Mouse (Mus musculus) forebrain, embryonic 12.5 days (tissue): ENCODE measurements around the gene Bmyc. TPM values are rescaled to one million over a fixed set of nuclear protein-coding genes. Genes with fewer than 3 reads are reported as not detected.

Source experiments
- ATAC-seq: fragments of 200-750 bp; cut with Nextera tagmentation; 2 replicates; pipeline ENCODE4 v1.8.0; 2017; ENCODE audit warnings: moderate TSS enrichment; ENCODE audit not compliant: low FRiP score
- H3K27ac ChIP-seq: fragments of 300-500 bp; sonication (generic); 2 replicates; pipeline ENCODE4 v1.5.1; 2016; ENCODE audit warnings: mild to moderate bottlenecking
- H3K27me3 ChIP-seq: fragments of 300-500 bp; sonication (generic); 2 replicates; pipeline ENCODE4 v1.6.1; 2016; ENCODE audit warnings: mild to moderate bottlenecking
- H3K36me3 ChIP-seq: fragments of 300-500 bp; sonication (generic); replicated peaks from 2 replicates; pipeline ENCODE4 v1.6.1; 2016; ENCODE audit warnings: mild to moderate bottlenecking
- H3K4me1 ChIP-seq: fragments of 300-500 bp; sonication (generic); 2 replicates; pipeline ENCODE4 v1.6.1; 2016
- H3K4me2 ChIP-seq: fragments of 300-500 bp; sonication (generic); 2 replicates; pipeline ENCODE4 v1.6.1; 2016; ENCODE audit warnings: mild to moderate bottlenecking, moderate library complexity
- H3K4me3 ChIP-seq: fragments of 300-500 bp; sonication (generic); replicated peaks from 2 replicates; pipeline ENCODE4 v1.5.1; 2016; ENCODE audit warnings: mild to moderate bottlenecking
- H3K9ac ChIP-seq: fragments of 300-500 bp; sonication (generic); 2 replicates; pipeline ENCODE4 v1.6.1; 2016; ENCODE audit warnings: mild to moderate bottlenecking
- H3K9me3 ChIP-seq: fragments of 300-500 bp; sonication (generic); 2 replicates; pipeline ENCODE4 v1.6.1; 2016
- WGBS: fragments of 180-500 bp; shearing (Covaris S2); methylation state at CpG from one replicate; pipeline ENCODE4 v1.1.7; 2016; 5-methylcytosine and 5-hydroxymethylcytosine counted together
- polyA plus RNA-seq: library from polyadenylated mRNA; unstranded; fragments of >200 nt; fragmentation: Nextera tagmentation; extraction: Ambion mirVana; gene quantifications from 2 replicates; pipeline ENCODE4 v1.2.1, GENCODE M21; 2016

Bmyc gene
- polyA plus RNA-seq, 1 experiment from 2014 or later, result 81.0 TPM

DNA sequence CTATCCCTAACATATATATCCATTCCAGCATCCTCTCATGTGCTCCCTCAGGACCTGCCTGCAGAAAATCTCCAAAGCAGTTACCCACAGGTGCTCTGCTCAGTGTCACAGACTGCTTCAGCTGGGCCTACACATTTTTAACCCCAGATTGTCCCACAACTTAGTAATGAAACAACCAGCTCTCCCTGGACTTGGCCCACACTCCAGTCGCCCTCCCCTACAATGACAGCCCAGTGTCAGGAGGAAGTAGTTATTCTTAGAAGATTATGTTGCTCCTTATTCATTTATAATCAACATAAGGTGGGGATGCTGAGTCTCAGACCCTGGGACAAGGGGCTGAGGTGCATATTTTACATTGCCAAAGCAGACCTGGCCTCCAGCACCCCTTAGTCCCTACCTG is 35.1 kb downstream of the Bmyc start:
- no peak for ATAC-seq
- Histone ChIP-seq H3K4me1 (no peaks in the 10 kb centered on the region), H3K4me2 (no peak overlapping the region), H3K27me3 (no peaks in the 10 kb centered on the region), H3K36me3 (no peaks in the 10 kb centered on the region), H3K9me3 (no peaks in the 10 kb centered on the region), H3K4me3 (no peak overlapping the region), H3K27ac (no peak overlapping the region), H3K9ac (no peak overlapping the region)
- WGBS, result 77% methylated on average over 1 of the region's 1 CpGs

- Histone ChIP-seq H3K36me3 (no peaks in the 10 kb centered on the region), H3K9ac (no peak overlapping the region), H3K9me3 (no peaks in the 10 kb centered on the region), H3K27ac (no peak overlapping the region), H3K27me3 (no peaks in the 10 kb centered on the region), H3K4me3 (no peak overlapping the region), H3K4me2 (no peak overlapping the region), H3K4me1 (no peaks in the 10 kb centered on the region)
- WGBS, result 100% methylated on average over 1 of the region's 1 CpGs
- no peak for ATAC-seq
These were observed 47.7 kb downstream of the Bmyc start for GRCm38 (mm10) chr2:25754201-25754600.

Other genes with a start within 250 kb of the Bmyc start
- gene Clic3, start 249.9 kb upstream of the Bmyc start, polyA plus RNA-seq, result 1.1 and 2.0 TPM in 2 replicates
- gene Paxx, start 245.6 kb upstream of the Bmyc start, polyA plus RNA-seq, result 34.5 and 39.1 TPM in 2 replicates
- 0.69 and 1.3 TPM in 2 replicates for gene Ptgds, start 236.7 kb upstream of the Bmyc start, polyA plus RNA-seq
- gene Lcn12, start 212.8 kb upstream of the Bmyc start, polyA plus RNA-seq, result not detected in 2 replicates
- 102 and 110 TPM in 2 replicates for gene Fbxw5, start 206.0 kb upstream of the Bmyc start, polyA plus RNA-seq
- gene C8g, start 205.0 kb upstream of the Bmyc start, polyA plus RNA-seq, result 4.7 and 5.4 TPM in 2 replicates
- 33.8 and 36.8 TPM in 2 replicates for gene Traf2, start 159.8 kb upstream of the Bmyc start, polyA plus RNA-seq
- gene Edf1, start 148.9 kb upstream of the Bmyc start, polyA plus RNA-seq, result 332 and 360 TPM in 2 replicates
- gene Mamdc4, start 131.9 kb upstream of the Bmyc start, polyA plus RNA-seq, result 5.2 and 5.9 TPM in 2 replicates
- 154 and 158 TPM in 2 replicates for gene Phpt1, start 131.5 kb upstream of the Bmyc start, polyA plus RNA-seq
- 0.91 and 1.5 TPM in 2 replicates for gene Ajm1, start 125.0 kb upstream of the Bmyc start, polyA plus RNA-seq
- gene Rabl6, start 98.2 kb upstream of the Bmyc start, polyA plus RNA-seq, result 76.6 and 76.8 TPM in 2 replicates
- 0.22 and 0.23 TPM in 2 replicates for gene Ccdc183, start 89.1 kb upstream of the Bmyc start, polyA plus RNA-seq
- 13.2 and 13.4 TPM in 2 replicates for gene Tmem141, start 84.7 kb upstream of the Bmyc start, polyA plus RNA-seq
- gene Fcna, start 78.7 kb upstream of the Bmyc start, polyA plus RNA-seq, result 0.83 and 0.88 TPM in 2 replicates
- gene Lcn8, start 53.6 kb upstream of the Bmyc start, polyA plus RNA-seq, result not detected in 2 replicates
- not detected in 2 replicates for gene Lcn5, start 48.8 kb upstream of the Bmyc start, polyA plus RNA-seq
- gene Lcn6, start 30.0 kb upstream of the Bmyc start, polyA plus RNA-seq, result not detected in 2 replicates
- not detected in 2 replicates for gene Lcn10, start 24.0 kb upstream of the Bmyc start, polyA plus RNA-seq
- gene Obp2a, start 6.7 kb upstream of the Bmyc start, polyA plus RNA-seq, result not detected in 2 replicates
- not detected in 2 replicates for gene Obp2b, start 30.3 kb downstream of the Bmyc start, polyA plus RNA-seq
- gene Lcn3, start 58.8 kb downstream of the Bmyc start, polyA plus RNA-seq, result not detected in 2 replicates
- not detected in 2 replicates for gene Lcn11, start 70.3 kb downstream of the Bmyc start, polyA plus RNA-seq
- not detected in 2 replicates for gene Gm13539, start 75.5 kb downstream of the Bmyc start, polyA plus RNA-seq
- not detected in 2 replicates for gene Glt6d1, start 109.1 kb downstream of the Bmyc start, polyA plus RNA-seq
- not detected in 2 replicates for gene Lcn9, start 116.4 kb downstream of the Bmyc start, polyA plus RNA-seq
- not detected in 2 replicates for gene Sohlh1, start 140.5 kb downstream of the Bmyc start, polyA plus RNA-seq
- 1.6 and 2.0 TPM in 2 replicates for gene Kcnt1, start 157.0 kb downstream of the Bmyc start, polyA plus RNA-seq